Mouse (Mus musculus) forelimb bud, embryonic 11.5 days (tissue): ENCODE data around the gene Ensa.
A peak's percentile ranks its signal among the peaks of the same experiment; 100 is the strongest.
"Not testable (repeated sequence)": the region's sequence is repeated elsewhere in the genome, so short reads cannot be mapped to it uniquely, and the experiment has no call there.

Experiments
- DNase-seq: peaks from one replicate; pipeline ENCODE4 v3.0.0-alpha.2; 2012; ENCODE audit warnings: low read depth, low spot score

Ensa gene

GRCm38 (mm10) chr3:95643097-95643496, 18.3 kb downstream of the Ensa start:
- DNase-seq = no peak

GRCm38 (mm10) chr3:95645313-95646235, 20.8 kb downstream of the Ensa start:
- no peak for DNase-seq

- no peak for DNase-seq
Measured at GRCm38 (mm10) chr3:95648016-95648415, 23.2 kb downstream of the Ensa start.

- DNase-seq = no peak
Measured at GRCm38 (mm10) chr3:95650276-95651032, 25.7 kb downstream of the Ensa start.

GRCm38 (mm10) chr3:95651033-95651373, 26.2 kb downstream of the Ensa start:
- DNase-seq = no peak

- DNase-seq = no peak
Measured at GRCm38 (mm10) chr3:95651391-95652203, 26.8 kb downstream of the Ensa start.

- DNase-seq = no peak
Measured at GRCm38 (mm10) chr3:95652204-95652811, 27.5 kb downstream of the Ensa start.

- DNase-seq = no peak
Measured at GRCm38 (mm10) chr3:95652871-95653270, 28.1 kb downstream of the Ensa start.

- DNase-seq = no peak
Measured at GRCm38 (mm10) chr3:95653473-95654034, 28.8 kb downstream of the Ensa start.

- DNase-seq = not testable (repeated sequence)
Measured at GRCm38 (mm10) chr3:95654371-95654770, 29.6 kb downstream of the Ensa start.

GRCm38 (mm10) chr3:95655437-95655836, 30.6 kb downstream of the Ensa start:
- DNase-seq = no peak

- DNase-seq = no peak
Measured at GRCm38 (mm10) chr3:95657108-95657507, 32.3 kb downstream of the Ensa start.

GRCm38 (mm10) chr3:95657711-95658110, 32.9 kb downstream of the Ensa start:
- DNase-seq = no peak

- peak; percentile 93 for DNase-seq
Measured at GRCm38 (mm10) chr3:95658236-95658867, 33.6 kb downstream of the Ensa start, which contains the start of gene Mcl1. Gene Mcl1, plus strand, starts transcription at chr3:95658788.

GRCm38 (mm10) chr3:95658868-95659712, 34.3 kb downstream of the Ensa start:
- DNase-seq = peak; percentile 80

- DNase-seq = no peak
Measured at GRCm38 (mm10) chr3:95659948-95660347, 35.2 kb downstream of the Ensa start.

GRCm38 (mm10) chr3:95660788-95661478, 36.1 kb downstream of the Ensa start:
- no peak for DNase-seq

GRCm38 (mm10) chr3:95661945-95662715, 37.3 kb downstream of the Ensa start:
- DNase-seq = no peak
